Mouse (Mus musculus): Measurements from ENCODE around the gene Capn8.
"Not testable (repeated sequence)": the region's sequence is repeated elsewhere in the genome, so short reads cannot be mapped to it uniquely, and the experiment has no call there.

The Capn8 gene

DNA sequence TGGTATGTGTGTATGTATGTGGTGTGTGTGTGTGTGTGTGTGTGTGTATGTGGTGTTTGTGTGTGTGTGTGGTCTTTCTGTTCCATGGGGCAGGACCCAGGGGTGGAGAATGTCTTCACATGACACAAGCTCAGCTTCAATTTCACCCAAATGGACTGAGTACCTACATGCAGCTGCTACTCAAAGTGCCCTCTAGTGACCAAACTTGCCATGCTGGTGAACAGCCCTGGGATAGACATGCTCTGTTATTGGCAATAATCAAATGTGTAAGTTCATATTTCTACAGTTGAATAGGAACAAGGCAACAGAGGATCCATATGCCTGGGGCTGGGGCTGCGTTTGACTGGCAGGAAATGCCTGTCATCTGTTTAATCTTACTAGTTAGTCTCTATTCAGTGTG, 50.7 kb downstream of the Capn8 start:
- DNase-seq (ENCODE audit: low spot score in 2 of 2), result no peak

- DNase-seq (ENCODE audit: low spot score in 2 of 2), result no peak
Measured at GRCm38 (mm10) chr1:182618200-182618947, 53.6 kb downstream of the Capn8 start.

DNA sequence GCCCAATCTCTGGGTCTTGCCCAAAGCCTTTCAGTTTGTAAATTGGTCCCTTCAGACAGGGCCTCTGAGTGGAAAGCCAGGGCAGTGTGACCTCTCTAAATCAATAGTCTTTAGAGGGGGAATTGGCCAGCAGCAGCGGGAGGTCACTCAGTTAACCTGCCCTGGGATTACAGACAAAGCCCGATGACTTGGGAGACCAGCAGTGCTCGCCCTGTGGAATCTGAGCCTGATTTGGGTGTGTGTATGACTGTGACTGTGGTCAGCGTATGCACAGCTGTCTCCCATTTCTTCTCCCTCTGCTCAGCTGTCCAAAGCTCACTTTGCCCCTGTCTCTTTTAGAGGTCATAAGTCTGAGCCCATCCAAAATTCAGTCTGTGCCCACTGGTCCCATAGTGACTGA, 55.7 kb downstream of the Capn8 start:
- no peak for DNase-seq (ENCODE audit: low spot score in 2 of 2)

GRCm38 (mm10) chr1:182621256-182621655, 56.4 kb downstream of the Capn8 start:
- DNase-seq (ENCODE audit: low spot score in 2 of 2), result no peak

DNA sequence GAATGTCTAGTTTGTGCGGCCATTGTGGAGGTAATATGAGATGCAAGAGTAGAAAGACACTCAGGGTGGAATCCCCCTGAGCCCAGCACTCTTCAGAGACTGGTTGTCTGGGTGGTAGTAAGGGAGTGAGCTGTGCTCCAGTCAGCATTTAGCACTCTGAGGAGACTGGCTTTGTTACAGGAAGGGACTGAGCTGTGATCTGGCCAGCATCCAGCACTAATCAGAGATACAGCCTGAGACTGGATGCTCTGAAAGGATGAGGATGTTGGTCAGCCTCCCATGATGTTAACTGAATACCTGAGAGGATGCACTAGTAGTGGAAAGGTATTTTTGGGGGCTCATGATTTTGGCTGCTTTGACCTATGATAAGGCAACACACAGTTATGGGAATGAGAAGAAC, 61.4 kb downstream of the Capn8 start:
- no peak for DNase-seq (ENCODE audit: low spot score in 2 of 2)

DNA sequence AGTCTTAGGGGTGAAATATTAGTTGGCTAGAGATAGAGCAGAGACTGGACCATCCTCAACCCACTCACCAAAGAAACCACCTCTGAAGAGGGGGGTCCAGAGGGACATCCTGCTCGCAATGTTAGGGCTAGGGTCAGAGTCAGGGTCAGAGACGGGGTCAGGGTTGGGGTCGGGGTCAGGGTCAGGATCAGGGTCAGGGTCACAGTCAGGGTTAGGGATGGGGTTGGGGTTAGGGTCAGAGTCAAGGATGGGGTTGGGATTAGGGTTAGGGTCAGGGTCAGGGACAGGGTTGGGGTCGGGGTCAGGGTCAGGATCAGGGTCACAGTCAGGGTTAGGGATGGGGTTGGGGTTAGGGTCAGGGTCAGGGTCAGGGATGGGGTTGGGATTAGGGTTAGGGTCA, 64.4 kb downstream of the Capn8 start:
- DNase-seq (ENCODE audit: low spot score in 2 of 2), result no peak

- DNase-seq (ENCODE audit: low spot score in 2 of 2), result peak; percentile 13 to 38
Measured at GRCm38 (mm10) chr1:182633712-182634294, 69.0 kb downstream of the Capn8 start.

DNA sequence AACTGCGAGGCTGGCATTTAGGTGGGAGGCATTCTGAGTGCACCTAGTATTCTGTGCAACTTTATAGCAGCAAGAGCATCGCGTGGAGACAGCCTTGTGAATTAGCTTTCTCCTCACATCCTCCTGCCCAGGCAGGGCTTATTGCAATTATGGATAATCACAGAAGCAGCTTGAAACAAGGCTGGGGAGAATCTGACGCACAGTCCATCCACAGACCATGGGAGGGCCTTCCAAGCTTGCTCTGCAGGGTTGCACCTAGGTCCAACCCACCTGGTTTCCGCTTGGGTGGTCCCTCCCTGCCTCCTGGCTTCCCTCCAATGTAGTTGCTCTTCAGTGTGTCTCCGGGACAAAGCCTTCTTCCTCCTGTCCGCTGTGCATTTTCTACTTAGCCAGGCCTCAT, 74.2 kb downstream of the Capn8 start:
- DNase-seq (ENCODE audit: low spot score in 2 of 2), result no peak

GRCm38 (mm10) chr1:182639456-182639855, 74.6 kb downstream of the Capn8 start:
- no peak for DNase-seq (ENCODE audit: low spot score in 2 of 2)

DNA sequence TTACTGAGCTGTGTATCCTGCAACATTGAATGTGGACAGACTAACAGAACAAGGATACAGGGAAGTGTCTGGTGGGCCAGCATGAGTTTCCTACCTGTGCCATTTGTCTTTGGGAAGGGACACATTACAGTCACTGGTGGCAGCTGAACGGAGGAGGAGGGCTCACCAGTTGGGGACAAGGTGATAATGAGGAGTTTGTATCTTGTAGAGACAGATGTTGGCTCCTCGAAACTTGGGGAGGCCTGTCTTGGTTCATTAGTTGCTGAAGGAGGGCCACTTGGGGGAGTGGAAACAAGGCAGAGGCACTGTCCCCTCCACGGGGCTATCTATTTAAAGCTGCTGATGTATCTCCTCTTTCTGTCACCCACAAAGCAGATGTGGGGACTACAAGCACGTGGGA, 75.3 kb downstream of the Capn8 start:
- peak in 1 of 2 experiments; percentile 14 for DNase-seq (ENCODE audit: low spot score in 2 of 2)

DNA sequence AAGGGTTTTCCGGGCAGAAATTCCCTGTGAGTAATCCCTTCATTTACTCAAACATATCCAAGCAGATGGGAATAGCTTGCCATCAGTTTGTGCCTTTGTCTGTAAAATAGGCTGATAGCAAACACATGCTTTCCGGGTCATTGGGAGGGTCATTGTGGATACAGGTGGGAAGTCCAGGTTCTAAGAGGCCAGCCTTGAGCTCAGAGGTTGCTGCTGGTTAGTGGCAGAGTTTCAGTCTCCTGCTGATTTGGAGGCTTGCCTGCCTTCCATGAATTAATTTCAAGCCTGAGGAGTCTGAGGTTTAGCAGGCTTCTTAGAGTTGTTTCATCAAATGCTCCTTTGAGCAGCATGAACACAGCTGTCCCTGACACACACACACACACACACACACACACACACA, 78.0 kb downstream of the Capn8 start:
- no peak for DNase-seq (ENCODE audit: low spot score in 2 of 2)

- DNase-seq (ENCODE audit: low spot score in 2 of 2), result not testable (repeated sequence)
Measured at GRCm38 (mm10) chr1:182644418-182644817, 79.6 kb downstream of the Capn8 start.

DNA sequence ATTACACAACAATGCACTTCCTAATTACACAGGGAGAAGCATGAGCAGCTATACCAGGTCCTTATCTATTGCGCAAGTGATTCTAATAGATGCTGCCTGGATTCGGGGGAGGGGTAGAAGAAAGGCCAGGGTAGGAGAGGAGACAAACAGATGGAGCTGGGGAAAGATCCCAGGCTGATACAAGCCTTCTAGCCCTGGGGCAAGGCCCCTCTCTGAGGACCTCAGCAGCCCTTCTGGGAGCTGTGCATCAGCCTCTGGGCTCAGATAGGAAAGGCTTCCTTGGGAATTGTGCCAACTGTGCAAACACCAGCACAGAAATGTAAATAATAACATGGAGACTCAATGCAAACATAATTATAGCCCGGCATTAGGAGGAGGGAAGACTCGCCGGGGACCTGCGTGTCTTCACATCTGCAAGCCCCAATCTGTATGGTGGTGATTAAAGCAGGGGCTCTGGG, 80.4 kb downstream of the Capn8 start:
- no peak for DNase-seq (ENCODE audit: low spot score in 2 of 2)

DNA sequence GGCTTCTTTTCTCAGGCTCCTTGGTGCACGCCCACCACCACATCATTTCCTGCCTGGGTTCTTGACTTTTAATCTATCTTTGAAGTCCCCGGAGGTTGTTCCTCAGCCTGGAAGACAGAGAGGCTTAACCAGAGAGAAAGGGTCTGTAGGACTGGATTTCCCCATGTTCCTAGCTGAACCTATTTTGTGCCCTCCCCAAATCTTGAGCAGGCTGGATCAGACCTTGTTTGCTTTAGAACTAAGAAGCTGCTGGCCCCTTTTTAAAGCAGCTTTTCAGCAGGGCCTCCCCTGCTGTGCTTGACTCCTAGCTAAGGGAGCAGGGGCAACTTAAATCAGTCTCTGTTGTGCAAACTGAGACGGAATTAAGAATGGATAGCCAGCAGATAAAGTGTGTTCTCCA, 82.0 kb downstream of the Capn8 start:
- no peak for DNase-seq (ENCODE audit: low spot score in 2 of 2)

DNA sequence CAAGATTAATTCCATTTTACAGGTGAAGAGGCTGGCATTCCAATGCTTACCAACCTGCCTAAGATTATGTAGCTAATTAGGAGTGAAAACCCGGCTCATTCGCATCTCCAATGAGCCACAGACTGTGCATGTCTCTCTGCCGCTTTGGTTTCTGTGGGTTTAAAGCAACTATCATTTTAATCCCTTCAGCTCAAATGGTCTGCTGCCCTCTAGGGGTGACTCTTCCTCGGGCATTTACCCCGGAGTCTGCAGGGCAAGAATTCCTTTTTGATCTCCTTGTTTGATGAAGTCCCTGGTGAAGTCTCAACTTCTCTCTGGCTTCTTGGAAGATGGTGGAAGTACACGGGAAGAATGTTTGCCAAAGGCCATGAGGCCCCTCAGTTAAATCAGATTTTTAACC, 93.0 kb downstream of the Capn8 start:
- DNase-seq (ENCODE audit: low spot score in 2 of 2), result peak; percentile 26 to 35

DNA sequence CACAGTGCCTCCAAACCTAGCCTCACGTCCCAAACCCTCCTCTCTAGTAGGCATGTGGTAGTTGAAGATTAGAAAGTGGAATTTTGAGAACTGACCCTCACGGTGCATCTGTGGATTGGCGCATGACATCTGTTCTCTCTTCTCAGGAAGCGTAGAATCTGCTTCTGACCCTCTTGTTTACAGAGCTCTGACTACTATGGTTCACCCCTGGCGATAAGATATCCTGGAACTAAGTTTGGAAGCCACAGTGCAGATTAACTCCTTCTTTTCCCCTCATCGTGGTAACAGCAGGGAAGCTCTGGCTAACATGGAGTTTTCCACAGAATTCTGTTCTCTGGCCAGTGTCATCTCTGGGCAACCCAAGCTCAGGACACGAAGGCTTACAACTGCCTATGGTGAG, 95.6 kb downstream of the Capn8 start:
- DNase-seq (ENCODE audit: low spot score in 2 of 2), result no peak

- no peak for DNase-seq (ENCODE audit: low spot score in 2 of 2)
Measured at GRCm38 (mm10) chr1:182663671-182664070, 98.9 kb downstream of the Capn8 start.

GRCm38 (mm10) chr1:182664841-182665240, 100.0 kb downstream of the Capn8 start:
- DNase-seq (ENCODE audit: low spot score in 2 of 2), result no peak

DNA sequence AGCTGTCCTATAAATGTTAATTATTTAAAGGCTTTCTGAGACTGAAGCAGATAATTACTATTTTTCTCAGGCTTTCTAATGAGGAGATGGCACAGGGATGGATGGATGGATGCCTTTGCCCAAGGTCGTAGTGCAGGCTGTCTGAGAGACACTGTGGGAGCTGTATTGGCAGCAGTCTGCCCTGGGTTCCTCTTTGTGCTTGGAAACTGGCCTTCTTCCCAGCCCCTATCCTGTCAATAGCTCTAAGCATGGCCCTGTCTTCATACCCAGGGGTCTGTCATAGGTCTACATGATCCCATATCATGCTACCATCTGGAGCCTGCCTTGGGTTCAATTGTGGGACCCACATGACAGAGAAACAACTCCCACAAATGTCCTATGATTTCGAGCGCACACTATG, 102.5 kb downstream of the Capn8 start:
- no peak for DNase-seq (ENCODE audit: low spot score in 2 of 2)

- DNase-seq (ENCODE audit: low spot score in 2 of 2), result no peak
Measured at GRCm38 (mm10) chr1:182669741-182670140, 104.9 kb downstream of the Capn8 start.

- no peak for DNase-seq (ENCODE audit: low spot score in 2 of 2)
Measured at GRCm38 (mm10) chr1:182670563-182671342, 105.9 kb downstream of the Capn8 start.

DNA sequence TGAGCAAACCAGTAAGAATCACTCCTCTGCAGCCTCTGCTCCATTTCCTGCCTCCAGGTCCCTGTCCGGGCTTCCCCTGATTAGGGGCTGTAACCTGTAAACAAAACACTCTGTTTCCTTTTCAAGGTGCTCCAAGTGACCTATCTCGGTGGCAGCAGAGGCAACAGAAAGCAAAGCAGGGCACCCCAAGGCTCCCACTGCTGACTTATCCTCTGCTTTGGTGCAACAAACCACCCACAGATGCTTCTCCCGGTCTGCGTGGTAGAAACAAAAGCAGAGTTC, 106.5 kb downstream of the Capn8 start:
- DNase-seq (ENCODE audit: low spot score in 2 of 2), result no peak

DNA sequence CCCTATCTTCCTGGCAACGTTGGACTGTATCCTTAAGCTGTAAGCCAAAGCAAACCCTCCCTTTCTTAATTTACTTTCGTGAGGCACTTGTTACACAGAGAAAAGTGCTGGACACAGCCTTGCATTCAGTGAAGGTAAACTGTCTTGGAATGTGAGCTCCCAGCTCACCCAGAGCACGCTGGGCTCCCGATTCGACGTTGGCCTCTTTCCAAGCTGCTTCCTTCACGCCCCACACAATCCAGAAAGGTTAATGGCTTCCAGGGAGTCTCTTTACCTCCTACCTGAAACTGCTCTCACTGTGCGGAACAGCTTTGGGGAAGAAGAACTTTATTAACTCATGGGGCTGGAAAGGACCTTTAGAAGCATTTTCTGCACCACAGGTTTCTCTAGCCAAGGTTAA, 110.5 kb downstream of the Capn8 start:
- DNase-seq (ENCODE audit: low spot score in 2 of 2), result no peak
